Mouse (Mus musculus) CH12.LX (cell line): ENCODE measurements around the gene Msh5. TPM values are rescaled to one million over a fixed set of nuclear protein-coding genes. Genes with fewer than 3 reads are reported as not detected.
A peak's percentile ranks its signal among the peaks of the same experiment; 100 is the strongest.

Experiments used
- DNase-seq: peaks from one replicate; pipeline ENCODE4 v3.0.0-alpha.2; 2013; ENCODE audit errors: extremely low read depth
- H3K27ac ChIP-seq: 2 replicates; pipeline ENCODE4 v1.5.1; 2012; ENCODE audit warnings: low read depth, mild to moderate bottlenecking, control low read depth, moderate library complexity; ENCODE audit not compliant: insufficient read depth
- H3K27me3 ChIP-seq: replicated peaks from 2 replicates; pipeline ENCODE3; 2012; ENCODE audit warnings: inconsistent platforms
- H3K36me3 ChIP-seq, 2 experiments: replicated peaks in 1 of 2; 2 replicates each; pipeline versions ENCODE3 to v1.6.1; 2012; ENCODE audit warnings: inconsistent platforms in 1 of 2, low read length in 1 of 2, mild to moderate bottlenecking in 1 of 2, mixed read lengths in 1 of 2, moderate library complexity in 1 of 2; ENCODE audit not compliant: control insufficient read depth in 1 of 2, insufficient read depth in 1 of 2
- H3K4me1 ChIP-seq, 2 experiments: 2 replicates each; pipeline ENCODE4 v1.6.1; 2012; ENCODE audit warnings: inconsistent platforms in 1 of 2, moderate library complexity in 1 of 2; ENCODE audit not compliant: insufficient read depth in 2 of 2, control insufficient read depth in 1 of 2
- H3K4me2 ChIP-seq: 2 replicates; pipeline ENCODE4 v1.6.1; 2012; ENCODE audit warnings: low read depth, mild to moderate bottlenecking, control low read depth; ENCODE audit not compliant: poor library complexity, insufficient read depth, severe bottlenecking
- H3K4me3 ChIP-seq, 3 experiments: fragments of 150-350 bp in 1 of 3; sonication (generic) in 1 of 3; replicated peaks in 1 of 3; 2 replicates each; pipeline versions ENCODE3 to v1.5.1; 2011 to 2012; ENCODE audit warnings: low read depth in 2 of 3, low read length in 2 of 3, mild to moderate bottlenecking in 2 of 3, moderate library complexity in 2 of 3, control low read depth in 1 of 3, improper control_type of control experiment in 1 of 3, inconsistent platforms in 1 of 3, mixed read lengths in 1 of 3; ENCODE audit not compliant: poor library complexity in 1 of 3
- H3K79me2 ChIP-seq: replicated peaks from 2 replicates; pipeline ENCODE4 v1.6.1; 2012; ENCODE audit warnings: mild to moderate bottlenecking, moderate library complexity; ENCODE audit not compliant: control insufficient read depth, poor library complexity, insufficient read depth, severe bottlenecking; ENCODE audit errors: extremely low read depth
- H3K9ac ChIP-seq: 2 replicates; pipeline ENCODE4 v1.6.1; 2012; ENCODE audit warnings: low read depth, mild to moderate bottlenecking, control low read depth, moderate library complexity; ENCODE audit not compliant: insufficient read depth
- H3K9me3 ChIP-seq: replicated peaks from 2 replicates; pipeline ENCODE3; 2012; ENCODE audit warnings: low read length, inconsistent platforms, mixed read lengths
- BHLHE40 ChIP-seq: IDR thresholded peaks from 2 replicates; pipeline ENCODE4 v1.6.1; 2011; ENCODE audit warnings: mild to moderate bottlenecking, low read depth, low read length, improper control_type of control experiment
- CHD1 ChIP-seq: IDR thresholded peaks from 2 replicates; pipeline ENCODE4 v1.6.1; 2012; ENCODE audit warnings: low read depth, low read length, improper control_type of control experiment, inconsistent platforms
- CTCF ChIP-seq, 2 experiments: IDR thresholded peaks in 1 of 2; conservative IDR thresholded peaks in 1 of 2; 2 replicates each; pipeline ENCODE4 v1.5.1; 2011 to 2012; ENCODE audit warnings: low read depth in 2 of 2, low read length in 2 of 2, improper control_type of control experiment in 1 of 2, inconsistent platforms in 1 of 2, mild to moderate bottlenecking in 1 of 2, moderate library complexity in 1 of 2
- E2F4 ChIP-seq: IDR thresholded peaks from 2 replicates; pipeline ENCODE4 v1.6.1; 2011; ENCODE audit warnings: low read depth, low read length, improper control_type of control experiment; ENCODE audit not compliant: insufficient replicate concordance
- ELF1 ChIP-seq: IDR thresholded peaks from 2 replicates; pipeline ENCODE4 v1.6.1; 2014; ENCODE audit warnings: low read depth, mild to moderate bottlenecking, inconsistent platforms, low read length, improper control_type of control experiment
- ETS1 ChIP-seq: conservative IDR thresholded peaks from 2 replicates; pipeline ENCODE4 v1.6.1; 2012; ENCODE audit warnings: low read depth, mild to moderate bottlenecking, inconsistent platforms, low read length, improper control_type of control experiment, moderate library complexity
- GABPA ChIP-seq: IDR thresholded peaks from 2 replicates; pipeline ENCODE4 v1.6.1; 2012; ENCODE audit warnings: low read depth, low read length, improper control_type of control experiment, inconsistent platforms; ENCODE audit not compliant: insufficient replicate concordance
- IRF4 ChIP-seq: IDR thresholded peaks from 2 replicates; pipeline ENCODE4 v1.6.1; 2014; ENCODE audit warnings: low read depth, mild to moderate bottlenecking, inconsistent platforms, low read length, improper control_type of control experiment
- JUN ChIP-seq: IDR thresholded peaks from 2 replicates; pipeline ENCODE4 v1.6.1; 2011; ENCODE audit warnings: low read depth, mild to moderate bottlenecking, low read length, improper control_type of control experiment, moderate library complexity; ENCODE audit not compliant: insufficient read depth
- JUND ChIP-seq: conservative IDR thresholded peaks from 2 replicates; pipeline ENCODE4 v1.6.1; 2011; ENCODE audit warnings: low read depth, low read length, improper control_type of control experiment
- KAT2A ChIP-seq: IDR thresholded peaks from 2 replicates; pipeline ENCODE4 v1.6.1; 2012; ENCODE audit warnings: low read length, improper control_type of control experiment, inconsistent platforms; ENCODE audit not compliant: insufficient replicate concordance
- MAFK ChIP-seq: IDR thresholded peaks from 2 replicates; pipeline ENCODE4 v1.6.1; 2011; ENCODE audit warnings: low read length, improper control_type of control experiment; ENCODE audit not compliant: insufficient replicate concordance
- MAX ChIP-seq: IDR thresholded peaks from 2 replicates; pipeline ENCODE4 v1.6.1; 2011; ENCODE audit warnings: low read length, improper control_type of control experiment
- MEF2A ChIP-seq: IDR thresholded peaks from 2 replicates; pipeline ENCODE4 v1.6.1; 2014; ENCODE audit warnings: low read depth, mild to moderate bottlenecking, inconsistent platforms, low read length, improper control_type of control experiment, borderline replicate concordance
- MXI1 ChIP-seq: IDR thresholded peaks from 2 replicates; pipeline ENCODE4 v1.6.1; 2011; ENCODE audit warnings: mild to moderate bottlenecking, low read depth, low read length, improper control_type of control experiment
- MYC ChIP-seq: IDR thresholded peaks from 2 replicates; pipeline ENCODE4 v1.6.1; 2011; ENCODE audit warnings: low read depth, mild to moderate bottlenecking, improper control_type of control experiment, low read length
- NELFE ChIP-seq: IDR thresholded peaks from 2 replicates; pipeline ENCODE4 v1.6.1; 2011; ENCODE audit warnings: low read depth, low read length, improper control_type of control experiment
- NRF1 ChIP-seq: IDR thresholded peaks from 2 replicates; pipeline ENCODE4 v1.6.1; 2014; ENCODE audit warnings: low read depth, mild to moderate bottlenecking, inconsistent platforms, low read length, improper control_type of control experiment, moderate library complexity
- POLR2A ChIP-seq: IDR thresholded peaks from 2 replicates; pipeline ENCODE4 v1.6.1; 2011; ENCODE audit warnings: low read depth, mild to moderate bottlenecking, improper control_type of control experiment, low read length
- RAD21 ChIP-seq: IDR thresholded peaks from 2 replicates; pipeline ENCODE4 v1.6.1; 2011; ENCODE audit warnings: low read depth, mild to moderate bottlenecking, low read length, improper control_type of control experiment, moderate library complexity
- RCOR1 ChIP-seq: conservative IDR thresholded peaks from 2 replicates; pipeline ENCODE4 v1.6.1; 2012; ENCODE audit warnings: low read depth, mild to moderate bottlenecking, inconsistent platforms, low read length, improper control_type of control experiment
- SIN3A ChIP-seq: IDR thresholded peaks from 2 replicates; pipeline ENCODE4 v1.6.1; 2012; ENCODE audit warnings: low read length, improper control_type of control experiment, inconsistent platforms
- SMC3 ChIP-seq: IDR thresholded peaks from 2 replicates; pipeline ENCODE4 v1.6.1; 2011; ENCODE audit warnings: low read depth, low read length, improper control_type of control experiment
- TBP ChIP-seq: conservative IDR thresholded peaks from 2 replicates; pipeline ENCODE4 v1.6.1; 2011; ENCODE audit warnings: low read depth, low read length, improper control_type of control experiment
- UBTF ChIP-seq: IDR thresholded peaks from 2 replicates; pipeline ENCODE4 v1.6.1; 2012; ENCODE audit warnings: low read depth, mild to moderate bottlenecking, inconsistent platforms, low read length, improper control_type of control experiment, moderate library complexity
- USF1 ChIP-seq: IDR thresholded peaks from 2 replicates; pipeline ENCODE4 v1.6.1; 2014; ENCODE audit warnings: low read depth, mild to moderate bottlenecking, inconsistent platforms, low read length, improper control_type of control experiment
- USF2 ChIP-seq: conservative IDR thresholded peaks from 2 replicates; pipeline ENCODE4 v1.6.1; 2011; ENCODE audit warnings: low read depth, low read length, improper control_type of control experiment
- ZKSCAN1 ChIP-seq: IDR thresholded peaks from 2 replicates; pipeline ENCODE4 v1.6.1; 2012; ENCODE audit warnings: low read depth, inconsistent platforms, low read length, improper control_type of control experiment, borderline replicate concordance
- ZMIZ1 ChIP-seq: IDR thresholded peaks from 2 replicates; pipeline ENCODE4 v1.6.1; 2012; ENCODE audit warnings: low read depth, mild to moderate bottlenecking, inconsistent platforms, low read length, improper control_type of control experiment
- ZNF384 ChIP-seq: IDR thresholded peaks from 2 replicates; pipeline ENCODE4 v1.6.1; 2012; ENCODE audit warnings: low read depth, low read length, improper control_type of control experiment, inconsistent platforms
- dilution Hi-C: fragments of 300-500 bp; cut with MboI; formaldehyde crosslinking; loops from 2 replicates; pipeline ENCODE4 v1.14.3; 2020; ENCODE audit warnings: low sequenced_read_pairs; ENCODE audit not compliant: extremely low pct_unique_long_range_greater_than_20kb, extremely low pct_ligation_motif_present
- in situ Hi-C: fragments of 300-500 bp; cut with MboI; formaldehyde crosslinking; loops from 3 replicates; pipeline ENCODE4 v1.14.3; 2019; ENCODE audit warnings: low sequenced_read_pairs, low pct_ligation_motif_present, low pct_unique_long_range_greater_than_20kb, mixed read lengths
- polyA plus RNA-seq: library from polyadenylated mRNA; unstranded; fragments of >175 nt; gene quantifications from 2 replicates; pipeline ENCODE4 v1.2.1, GENCODE M21; 2012; ENCODE audit warnings: low read depth; ENCODE audit not compliant: insufficient read length
- total RNA-seq, 2 experiments: library from RNA; depleted of rRNA; stranded (reverse); fragments of 300-350 nt in 1 of 2; fragments of >200 nt in 1 of 2; gene quantifications; 2 replicates each; pipeline ENCODE4 v1.2.3; 2012 to 2014

The Msh5 gene
- total and polyA plus RNA-seq, 3 experiments, result 6.1 to 13.1 (median 10.6) TPM

DNA sequence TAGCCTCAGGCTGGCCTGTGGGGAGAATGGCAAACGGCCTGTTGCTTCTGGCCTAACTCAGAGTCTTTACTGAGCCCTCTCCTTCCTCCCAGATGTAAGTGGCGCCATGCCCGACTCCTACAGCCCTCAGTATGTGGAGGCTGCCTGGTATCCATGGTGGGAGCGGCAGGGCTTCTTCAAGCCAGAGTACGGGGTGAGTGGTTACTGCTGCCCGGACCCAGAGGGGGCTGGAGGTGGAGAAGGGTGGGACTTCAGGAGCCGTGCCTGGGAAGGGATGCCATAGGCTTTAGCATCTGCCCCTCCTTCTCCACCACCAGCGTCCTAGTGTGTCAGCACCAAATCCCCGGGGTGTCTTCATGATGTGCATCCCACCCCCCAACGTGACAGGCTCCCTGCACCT, 41.4 kb downstream of the Msh5 start:
- peaks cover 43 to 60% of the 10 kb centered on the region in 2 experiments for H3K36me3 ChIP-seq
- peak overlapping the region; percentile 100; the same call in 1 of the 2 replicates for H3K9ac ChIP-seq
- in situ Hi-C loops, result no loop called here
- dilution Hi-C loops, result no loop called here
- H3K4me1 ChIP-seq, result peaks cover 5 to 30% of the 10 kb centered on the region in 2 experiments; a peak in 3 of 4 replicates
- peak overlapping the region; percentile 39 for H3K27ac ChIP-seq
- H3K4me3 ChIP-seq, result peak overlapping the region; percentile 13 to 84 (median 45)
- DNase-seq, result no peak
- peak overlapping the region; percentile 88; the same call in 1 of the 2 replicates for H3K4me2 ChIP-seq
- TF ChIP-seq MEF2A (no peak), NRF1 (no peak), MXI1 (no peak), RCOR1 (no peak), TBP (no peak), USF1 (no peak), NELFE (no peak), SMC3 (no peak), MAX (no peak), ZMIZ1 (no peak), MYC (no peak), POLR2A (no peak), E2F4 (no peak), JUN (no peak), JUND (no peak)
- no peaks in the 10 kb centered on the region for H3K9me3 ChIP-seq
- no peaks in the 10 kb centered on the region for H3K27me3 ChIP-seq
- H3K79me2 ChIP-seq, result peaks cover 41% of the 10 kb centered on the region

DNA sequence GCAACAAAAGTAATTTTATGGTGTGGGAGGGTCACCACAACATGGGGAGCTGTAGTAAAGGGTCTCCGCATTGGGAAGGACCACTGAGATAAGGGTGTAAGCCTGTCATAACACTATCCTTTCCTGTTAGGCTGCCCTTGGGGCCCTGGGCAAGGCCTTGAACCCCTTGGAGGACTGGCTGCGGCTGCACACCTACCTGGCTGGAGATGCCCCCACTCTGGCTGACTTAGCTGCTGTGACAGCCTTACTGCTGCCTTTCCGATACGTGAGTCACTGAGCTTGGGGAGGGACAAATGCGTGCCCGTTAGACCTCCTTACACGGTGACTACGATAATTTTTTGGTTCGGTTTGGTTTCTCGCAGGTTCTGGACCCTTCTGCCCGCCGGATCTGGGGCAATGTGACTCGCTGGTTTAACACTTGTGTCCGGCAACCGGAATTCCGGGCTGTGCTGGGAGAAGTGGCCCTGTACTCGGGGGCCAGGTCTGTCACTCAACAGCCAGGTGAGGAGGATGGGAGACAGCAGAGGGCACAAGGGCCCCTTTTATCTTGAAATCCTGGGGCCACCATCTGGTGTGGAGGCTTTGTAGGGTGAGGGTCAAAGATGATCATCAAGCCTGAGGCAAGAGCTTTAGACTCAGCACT, 42.3 kb downstream of the Msh5 start:
- dilution Hi-C loops, result no loop called here
- Histone ChIP-seq H3K4me2 (peak overlapping the region; percentile 88), H3K27ac (peak overlapping the region; percentile 92), H3K9ac (peak overlapping the region; percentile 100), H3K9me3 (peaks cover 8% of the 10 kb centered on the region), H3K27me3 (no peaks in the 10 kb centered on the region), H3K4me1 (peaks cover 8 to 30% of the 10 kb centered on the region in 2 experiments; a peak in 3 of 4 replicates), H3K4me3 (peak overlapping the region; percentile 84 to 94 (median 86)), H3K79me2 (peaks cover 41% of the 10 kb centered on the region), H3K36me3 (peaks cover 42 to 57% of the 10 kb centered on the region in 2 experiments)
- no peak for DNase-seq
- in situ Hi-C loops, result no loop called here
- TF ChIP-seq E2F4 (no peak), JUND (no peak), ELF1 (peak; percentile 33; the same call in 1 of the 2 replicates), ZNF384 (no peak), CTCF (conservative IDR thresholded peaks at IDR 0.05 in 1 of 2, IDR thresholded peaks at IDR 0.05 in 1 of 2; ENCODE audit: low read depth in 2 of 2, low read length in 2 of 2) (no peak), USF2 (no peak), KAT2A (no peak), CHD1 (peak; percentile 90; the same call in 1 of the 2 replicates), JUN (no peak), MXI1 (peak; percentile 63), ZKSCAN1 (no peak), RCOR1 (no peak), RAD21 (no peak), MAFK (no peak), SMC3 (no peak), IRF4 (no peak), UBTF (no peak), ZMIZ1 (peak; percentile 47; the same call in 1 of the 2 replicates), NELFE (no peak), POLR2A (peak; percentile 23; the same call in 1 of the 2 replicates), BHLHE40 (no peak), GABPA (no peak), ETS1 (no peak), SIN3A (peak; percentile 70), NRF1 (no peak), MAX (no peak)
